In genomic region chrX:77546448-77546847, GRCm38 (mm10) we compare ENCODE assay signal across 10 mouse cellular contexts. TPM values are rescaled to one million over a fixed set of nuclear protein-coding genes. Genes with fewer than 3 reads are reported as not detected.
DNase-seq lines count a peak whose midpoint lies in the region; ATAC-seq and TF ChIP-seq lines count a peak whose summit lies in the region.
"Had no signal": no experiment of that assay in that cellular context is flagged by ENCODE, and none has a peak within 500 bp of the region (broad histone marks: within the 10 kb centered on the region; RNA-seq: fewer than 3 reads in every experiment).

No protein-coding gene starts in this region.

- H3K36me3 ChIP-seq in forebrain, embryonic 13.5 days (ENCODE audit: poor library complexity, severe bottlenecking): no peaks in the 10 kb centered on the region

- no peak overlapping the region for H3K9ac ChIP-seq in forebrain, embryonic 13.5 days

- H3K4me3 ChIP-seq in layer of hippocampus, adult 2 months: no peak overlapping the region
- no peak overlapping the region for H3K4me3 ChIP-seq in forebrain, embryonic 13.5 days

- H3K27ac ChIP-seq in layer of hippocampus, adult 2 months: no peak overlapping the region
- H3K27ac ChIP-seq in forebrain, embryonic 13.5 days: no peak overlapping the region
- H3K27ac ChIP-seq: macrophage had no signal

- peak; percentile 54 for TF ChIP-seq CTCF in layer of hippocampus, adult 2 months (conservative IDR thresholded peaks at IDR 0.05)

- no peaks in the 10 kb centered on the region for H3K9me3 ChIP-seq in forebrain, embryonic 13.5 days (replicated peaks)

- no peak overlapping the region for H3K4me2 ChIP-seq in forebrain, embryonic 13.5 days

- WGBS in forebrain, embryonic 13.5 days: 78% methylated on average over 1 of the region's 1 CpGs

- no peak for ATAC-seq in forebrain, embryonic 13.5 days
- ATAC-seq: Patski had no signal

- DNase-seq in adrenal gland, postnatal 14 days: peak; percentile 17
- no peak for DNase-seq in adrenal gland, postnatal 4 days (ENCODE audit: low spot score in 2 of 2)
- DNase-seq in layer of hippocampus, adult 2 months (ENCODE audit: low spot score in 2 of 2): no peak
- DNase-seq in layer of hippocampus, adult 8-10 months (ENCODE audit: low spot score in 2 of 2): no peak
- peak; percentile 33 to 46 for DNase-seq in B cell, adult 2 months
- DNase-seq in induced T-regulatory cell, adult 2 months (ENCODE audit: low read depth): peak; percentile 52
- DNase-seq in frontal cortex, postnatal 14 days (ENCODE audit: low spot score in 2 of 2): no peak

- H3K4me1 ChIP-seq in forebrain, embryonic 13.5 days: no peaks in the 10 kb centered on the region

- no peaks in the 10 kb centered on the region for H3K27me3 ChIP-seq in forebrain, embryonic 13.5 days

RNA-seq across cellular contexts. Expression of gene Tbl1x, which starts 35.6 kb away (rescaled TPM):
- 64.3 and 65.5 TPM in 2 replicates for total RNA-seq in adrenal gland, postnatal 14 days (2021)
- total RNA-seq in adrenal gland, postnatal 4 days (2021): 10 to 100 TPM; 82.3 to 88.5 TPM
- total RNA-seq in layer of hippocampus, adult 2 months (2021): 10 to 100 TPM; 30.0 to 30.6 TPM
- 10 to 100 TPM; 31.9 to 36.1 (median 34.3) TPM for total RNA-seq in layer of hippocampus, adult 8-10 months (2022)
- polyA plus RNA-seq in forebrain, embryonic 13.5 days (2015; fragmentation: Nextera tagmentation; extraction: Ambion mirVana): 55.6 and 62.1 TPM in 2 replicates

Comparison
In these comparisons a context has a peak if more than half of its experiments do, and no peak if none do; other contexts are left out.
1. DNase-seq: peak in adrenal gland, postnatal 14 days (single experiment), B cell, adult 2 months (2 of 2) and induced T-regulatory cell, adult 2 months (single experiment); none in adrenal gland, postnatal 4 days (0 of 2), layer of hippocampus, adult 2 months (0 of 2), layer of hippocampus, adult 8-10 months (0 of 2) and frontal cortex, postnatal 14 days (0 of 2).